Mouse (Mus musculus) brain, embryonic 14.5 days (tissue): ENCODE measurements around the gene Kcnk15.

Source experiments
- CTCF ChIP-seq: fragments of 200-500 bp; IDR thresholded peaks from 2 replicates; pipeline ENCODE4 v1.5.1; 2012; ENCODE audit warnings: inconsistent platforms, mild to moderate bottlenecking, moderate library complexity, borderline replicate concordance; ENCODE audit not compliant: insufficient read depth, insufficient read length; ENCODE audit errors: extremely low read depth
- POLR2A ChIP-seq: fragments of 200-500 bp; IDR thresholded peaks from 2 replicates; pipeline ENCODE4 v1.6.1; 2012; ENCODE audit warnings: mild to moderate bottlenecking, inconsistent platforms, borderline replicate concordance; ENCODE audit not compliant: poor library complexity, insufficient read depth, insufficient read length, severe bottlenecking; ENCODE audit errors: extremely low read depth

GRCm38 (mm10) chr2:163882859-163883652 lies 29.6 kb downstream of the Kcnk15 start:
- TF ChIP-seq CTCF (no peak), POLR2A (no peak)
